Mouse (Mus musculus) heart, postnatal 36 days (tissue): Measurements from ENCODE around the gene Mchr1. TPM values are rescaled to one million over a fixed set of nuclear protein-coding genes. Genes with fewer than 3 reads are reported as not detected.
"Not testable (repeated sequence)": the region's sequence is repeated elsewhere in the genome, so short reads cannot be mapped to it uniquely, and the experiment has no call there.

Experiments used
- DNase-seq, 2 experiments: peaks; one replicate each; pipeline ENCODE4 v3.0.0; 2021 to 2022
- intact Hi-C: fragments of 180-260 bp; cut with DNase I; formaldehyde crosslinking; loops from one replicate; pipeline ENCODE4 v1.15.1; 2025
- total RNA-seq, 2 experiments: library from RNA; stranded (reverse); gene quantifications; 2 replicates each; pipeline ENCODE4 v1.2.3; 2021

The Mchr1 gene
- not detected for total RNA-seq

DNA sequence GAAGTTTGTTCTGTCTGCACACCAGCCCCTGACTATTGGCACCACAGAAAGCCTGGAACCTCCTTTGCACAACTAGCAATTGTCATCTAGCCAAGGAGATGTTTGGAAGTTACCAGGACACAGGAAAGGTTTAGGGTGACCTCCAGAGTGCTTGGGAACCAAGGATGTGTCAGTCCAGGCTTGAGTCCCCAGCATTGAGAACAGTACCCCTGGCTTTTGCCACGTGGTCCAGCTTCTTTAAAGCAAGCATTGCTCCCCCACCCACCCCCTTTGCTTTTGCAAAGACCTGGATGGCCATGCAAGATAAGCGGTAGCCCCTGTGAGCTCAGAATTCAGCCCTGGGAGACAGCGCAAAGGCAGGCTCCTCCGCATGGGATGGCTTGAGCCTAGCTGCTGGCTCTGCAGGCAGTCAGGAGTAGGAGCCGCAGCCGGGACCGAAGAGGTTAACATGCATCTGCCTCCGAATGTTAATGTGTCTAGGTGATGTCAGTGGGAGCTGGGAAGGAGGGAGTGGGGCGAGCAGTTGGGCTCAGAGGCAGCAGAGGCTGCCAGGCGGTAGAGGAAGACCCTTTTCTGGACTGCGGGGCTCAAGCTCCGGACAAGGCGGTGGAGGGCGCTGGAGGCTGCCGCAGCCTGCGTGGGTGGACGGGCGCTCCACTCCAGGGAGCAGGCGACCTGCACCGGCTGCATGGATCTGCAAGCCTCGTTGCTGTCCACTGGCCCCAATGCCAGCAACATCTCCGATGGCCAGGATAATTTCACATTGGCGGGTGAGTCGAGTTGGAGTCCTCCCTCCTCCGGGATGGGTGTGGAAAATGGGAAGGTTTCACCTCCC, at the start of gene Mchr1:
Gene Mchr1, plus strand, starts transcription at position 414 of the 835 bp plus-strand sequence.
- DNase-seq: peak; percentile 32 to 37
- intact Hi-C loops: no loop called here

DNA sequence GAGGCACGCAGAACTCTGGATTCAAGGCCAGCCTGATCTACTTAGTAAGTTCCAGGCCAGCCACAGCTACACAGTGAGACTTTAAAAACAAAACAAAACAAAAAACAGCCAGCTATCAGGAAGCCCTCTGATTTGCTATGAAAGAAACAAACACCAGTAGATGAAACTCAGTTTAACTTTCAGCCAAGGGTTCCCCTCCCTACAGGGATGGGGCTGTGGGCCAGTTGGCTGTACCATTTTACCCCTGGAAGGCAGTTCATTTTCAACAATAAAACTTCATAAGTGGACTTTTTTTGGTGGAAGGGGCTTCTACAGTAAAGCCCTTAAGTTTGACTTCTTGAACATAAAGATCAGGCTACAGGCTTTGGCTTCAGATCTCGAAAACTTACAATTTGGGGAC, 46.2 kb upstream of the Mchr1 start:
- intact Hi-C loops: no loop called here
- peak; percentile 34 to 42 for DNase-seq

DNA sequence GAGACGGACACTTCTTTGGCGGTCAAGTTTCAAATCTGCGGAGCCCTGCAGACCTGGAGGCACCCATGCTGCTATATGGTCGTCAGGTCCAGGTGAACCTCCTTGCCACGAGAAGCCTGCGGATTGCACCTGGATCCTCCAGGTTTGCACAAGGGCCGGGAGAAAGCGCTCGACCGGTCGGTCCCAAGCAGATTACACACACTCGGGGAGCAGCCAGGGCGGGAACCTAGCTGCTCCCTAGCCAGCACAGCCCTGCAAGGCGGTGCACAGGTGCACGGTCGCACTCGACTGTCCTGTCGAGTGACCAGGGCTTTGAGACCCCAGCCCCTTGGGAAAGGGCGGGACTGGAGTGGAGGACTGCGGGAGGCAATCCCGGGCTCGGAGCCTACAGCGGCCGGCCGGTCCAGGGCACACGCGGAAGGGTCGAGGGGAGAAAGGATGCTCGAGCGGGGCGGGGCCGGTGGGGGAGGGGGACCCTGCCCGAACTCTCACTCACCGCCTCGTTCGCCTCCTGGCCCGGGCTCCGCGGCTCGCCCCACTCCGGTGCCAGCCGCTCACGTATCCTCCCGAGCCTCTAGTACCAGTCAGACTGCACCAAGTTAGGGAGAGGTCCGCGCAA, 45.2 kb upstream of the Mchr1 start:
- DNase-seq: no peak
- intact Hi-C loops: no loop called here

DNA sequence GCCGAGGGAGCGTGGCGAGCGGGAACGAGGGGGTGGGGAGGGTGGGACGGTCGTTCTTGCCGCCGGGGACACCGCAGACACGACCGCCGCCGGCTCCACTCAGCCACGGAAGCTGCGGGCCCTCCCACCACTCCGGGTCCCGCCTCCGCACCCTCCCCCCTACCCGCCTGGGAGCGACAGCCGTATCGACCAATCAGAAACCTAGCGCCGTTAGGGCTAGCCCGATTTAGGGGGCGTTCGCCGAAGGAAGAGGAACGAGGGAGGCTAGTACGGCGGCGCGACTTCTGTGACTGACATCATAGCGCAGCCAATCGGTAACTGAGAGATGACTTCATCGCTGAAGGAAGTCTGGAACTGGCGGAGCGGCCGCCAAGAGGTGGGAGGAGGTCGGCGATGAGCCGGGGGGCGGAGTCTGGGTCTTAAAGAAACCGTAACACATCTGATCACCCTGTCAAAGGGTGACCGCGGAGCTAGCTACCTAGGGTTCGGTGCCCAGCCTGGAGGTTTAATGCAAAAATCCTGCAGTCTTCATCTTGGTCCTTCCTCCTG, 44.6 kb upstream of the Mchr1 start, which contains the start of gene Mrtfa:
Gene Mrtfa, minus strand, starts transcription at position 128 of the 549 bp plus-strand sequence.
- intact Hi-C loops: no loop called here

DNA sequence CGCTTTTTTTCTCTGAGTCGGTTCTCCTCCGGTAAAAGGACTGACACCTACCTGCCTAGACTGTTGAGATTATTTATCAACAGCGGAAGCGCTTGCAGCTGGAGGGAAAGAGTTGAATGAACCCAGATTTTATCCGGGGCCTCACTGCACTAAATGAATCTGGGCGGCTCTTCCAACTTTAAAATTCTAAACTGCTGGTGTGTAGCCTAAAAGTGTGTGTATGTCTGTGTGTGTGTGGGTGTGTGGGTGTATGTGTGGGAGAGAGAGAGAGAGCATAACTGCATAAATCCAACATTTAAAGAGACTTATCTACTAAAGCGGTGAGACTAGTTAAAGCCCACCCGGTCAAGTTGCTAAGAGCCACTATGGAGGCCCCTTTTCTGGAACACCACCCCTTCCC, 44.0 kb upstream of the Mchr1 start:
- no peak for DNase-seq
- intact Hi-C loops: no loop called here

More for the DNA sequence above, 44.6 kb upstream of the Mchr1 start, which contains the start of gene Mrtfa:
- peak; percentile 99 for DNase-seq

DNA sequence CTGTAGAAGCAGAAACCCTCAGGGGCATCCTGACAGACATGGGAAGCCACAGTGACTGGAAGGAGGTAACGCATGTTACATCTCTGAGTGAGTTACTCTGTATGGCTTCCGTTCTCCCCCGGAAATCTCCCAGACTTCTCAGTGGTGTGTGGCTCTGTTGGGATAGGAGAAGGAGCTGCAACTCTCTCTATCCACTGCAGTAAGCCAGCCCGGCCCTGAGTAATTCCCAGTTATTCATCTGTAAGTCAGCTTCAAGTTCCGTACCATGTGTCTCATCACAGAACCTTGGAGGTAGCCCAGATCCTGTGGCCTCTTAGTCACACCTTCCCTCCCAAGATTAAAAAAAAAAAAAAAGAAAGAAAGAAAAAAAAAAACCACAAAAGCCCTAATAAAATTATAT, 43.0 kb upstream of the Mchr1 start:
- intact Hi-C loops: no loop called here
- no peak for DNase-seq

DNA sequence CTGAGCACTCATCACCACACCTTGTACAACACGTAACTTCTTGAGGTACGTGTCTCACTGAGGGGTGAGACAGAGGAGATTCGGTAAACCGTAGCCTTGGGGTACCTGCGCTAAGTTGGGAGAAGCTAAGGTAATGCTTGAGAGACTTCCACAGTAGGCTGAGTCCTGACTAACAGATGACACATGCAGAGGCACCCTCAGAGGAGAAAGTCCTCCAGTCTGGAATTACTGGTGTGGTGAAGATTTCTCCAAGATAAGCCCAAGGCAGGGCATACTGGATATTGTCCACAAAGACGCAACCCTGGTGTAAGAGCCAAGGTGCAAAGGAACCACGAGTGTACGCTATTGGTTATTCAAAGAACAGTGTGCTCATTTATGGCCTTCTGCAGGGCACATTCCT, 42.4 kb upstream of the Mchr1 start:
- intact Hi-C loops: no loop called here

DNA sequence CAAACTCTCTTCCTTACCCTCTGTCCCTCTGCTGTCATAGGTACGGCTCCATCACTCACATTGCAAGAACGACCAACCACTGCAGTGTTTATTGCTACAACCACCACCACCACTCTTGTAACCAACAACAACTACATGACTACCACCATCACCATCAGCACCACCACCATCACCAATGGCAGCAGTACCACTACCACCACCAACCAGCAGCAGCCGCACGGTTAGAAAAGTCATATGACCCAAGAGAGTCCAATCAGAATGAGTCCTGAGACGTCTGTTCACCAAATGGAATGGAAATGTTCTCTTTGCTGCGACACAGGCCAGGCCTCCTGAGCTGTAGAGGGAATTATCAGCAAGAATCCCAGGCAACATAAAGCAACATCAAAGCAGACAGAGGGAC, 40.5 kb upstream of the Mchr1 start:
- no peak for DNase-seq
- intact Hi-C loops: loop anchor here (5.0 kb wide), 1 partner anchor 487 kb away; no protein-coding TSS in a partner anchor

More for the DNA sequence above, 42.4 kb upstream of the Mchr1 start:
- no peak for DNase-seq

DNA sequence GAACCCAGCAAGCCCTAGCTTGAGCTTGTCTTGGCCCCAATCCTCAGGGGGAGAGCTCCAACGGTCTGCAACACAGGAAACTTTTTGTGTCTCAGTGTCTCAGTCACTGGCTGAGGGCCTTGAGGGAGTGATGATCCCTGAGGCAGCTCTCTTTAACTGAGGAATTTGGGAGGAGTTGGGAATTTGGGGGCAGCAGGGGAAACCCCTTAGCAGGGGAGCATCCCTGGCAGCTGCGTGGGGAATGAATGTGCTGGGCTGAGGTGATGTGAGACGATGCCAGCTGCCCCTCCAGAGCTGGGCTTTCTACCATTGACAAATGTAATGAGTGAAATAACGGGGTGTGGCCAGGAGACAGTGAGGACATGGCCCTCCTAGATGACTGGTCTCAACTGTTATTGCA, 39.9 kb upstream of the Mchr1 start:
- intact Hi-C loops: loop anchor here (5.0 kb wide), 1 partner anchor 488 kb away; no protein-coding TSS in a partner anchor
- no peak for DNase-seq

DNA sequence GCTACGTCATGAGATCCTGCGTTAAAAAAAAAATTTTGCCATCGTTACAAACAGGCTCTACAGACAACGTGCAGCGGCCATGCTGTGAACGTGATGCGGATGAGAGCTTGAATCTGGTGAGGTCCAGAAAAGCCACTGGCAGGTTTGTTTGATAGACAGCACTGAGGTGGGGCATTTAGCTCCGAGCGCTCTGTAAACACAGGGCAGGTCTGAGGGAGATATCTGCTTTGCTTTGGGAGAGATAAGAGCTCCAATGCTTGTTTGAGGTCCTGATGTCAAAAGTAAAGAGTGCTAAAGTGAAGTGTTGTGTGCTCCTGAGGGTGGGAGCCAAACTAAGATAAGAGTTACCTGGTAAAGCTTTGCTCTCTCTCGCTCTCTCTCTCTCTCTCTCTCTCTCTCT, 38.1 kb upstream of the Mchr1 start:
- DNase-seq: no peak
- intact Hi-C loops: loop anchor here (5.0 kb wide), 1 partner anchor 490 kb away; no protein-coding TSS in a partner anchor

DNA sequence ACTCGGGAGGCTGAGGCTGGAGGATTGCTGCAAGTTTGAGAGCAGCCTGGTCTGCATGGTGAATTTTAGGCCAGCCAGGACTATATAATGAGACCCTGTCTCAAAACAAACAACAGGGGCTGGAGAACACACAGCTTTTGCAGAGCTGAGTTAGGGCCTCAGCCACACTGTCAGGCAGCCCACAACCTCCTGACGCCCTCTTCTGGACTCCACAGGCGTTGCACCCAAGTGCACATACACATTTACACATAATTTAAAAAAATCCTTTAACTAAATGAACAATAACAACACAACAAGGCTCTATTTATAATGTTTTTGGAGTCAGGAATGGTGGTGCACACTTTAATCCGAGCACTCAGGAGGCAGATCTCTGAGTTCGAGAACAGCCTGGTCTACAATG, 36.9 kb upstream of the Mchr1 start:
- intact Hi-C loops: loop anchor here (2.0 to 5.0 kb wide), 2 partner anchors 124 to 491 kb away; no protein-coding TSS in a partner anchor

DNA sequence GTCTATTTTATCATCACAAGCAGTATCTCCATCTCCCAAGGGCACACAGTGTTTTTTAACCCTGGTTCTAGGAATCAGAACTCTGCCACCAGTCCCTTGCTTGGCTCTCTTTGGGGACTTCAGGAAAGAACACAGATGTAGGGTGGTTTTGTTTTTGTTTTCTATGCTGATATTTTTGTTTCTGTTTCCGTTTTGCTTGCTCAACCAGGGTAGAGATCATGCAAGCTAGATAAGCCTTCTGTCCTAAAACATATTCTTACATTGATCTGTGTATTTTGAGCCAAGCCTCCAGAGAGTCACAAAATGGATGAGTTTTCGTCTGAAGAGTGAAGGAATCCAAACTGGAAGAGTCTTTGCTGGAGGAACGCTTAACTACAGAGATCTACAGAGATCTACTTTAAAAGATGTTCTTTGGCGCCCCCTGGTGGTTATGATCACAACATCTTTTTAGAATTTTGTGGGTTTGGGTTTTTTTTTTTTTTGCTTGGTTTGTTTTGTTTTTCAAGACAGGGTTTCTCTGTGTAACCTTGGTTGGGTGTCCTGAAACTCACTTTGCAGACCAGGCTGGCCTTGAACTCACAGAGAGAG, 35.8 kb upstream of the Mchr1 start:
- DNase-seq: peak; percentile 71 to 79
- intact Hi-C loops: loop anchor here (1.0 to 5.0 kb wide), 4 partner anchors 41 to 492 kb away; no protein-coding TSS in a partner anchor

More for the DNA sequence above, 36.9 kb upstream of the Mchr1 start:
- DNase-seq: no peak

DNA sequence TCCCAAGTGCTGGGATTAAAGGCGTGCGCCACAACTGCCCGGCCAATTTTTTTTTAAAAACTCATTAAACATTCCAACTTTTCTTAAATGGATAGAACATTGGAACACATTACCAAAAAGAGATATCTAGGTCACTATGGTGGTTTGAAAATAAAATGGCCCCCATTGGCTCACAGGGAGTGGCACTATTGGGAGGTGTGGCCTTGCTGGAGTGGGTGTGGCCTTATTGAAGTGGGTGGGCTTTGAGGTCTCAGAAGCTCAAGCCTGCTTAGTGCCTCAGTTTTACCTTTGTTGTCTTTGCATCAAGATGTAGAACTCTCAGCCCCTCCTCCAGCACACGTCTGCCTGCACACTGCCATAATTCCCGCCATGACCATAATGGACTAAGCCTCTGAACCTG, 32.8 kb upstream of the Mchr1 start:
- intact Hi-C loops: no loop called here
- DNase-seq: no peak

DNA sequence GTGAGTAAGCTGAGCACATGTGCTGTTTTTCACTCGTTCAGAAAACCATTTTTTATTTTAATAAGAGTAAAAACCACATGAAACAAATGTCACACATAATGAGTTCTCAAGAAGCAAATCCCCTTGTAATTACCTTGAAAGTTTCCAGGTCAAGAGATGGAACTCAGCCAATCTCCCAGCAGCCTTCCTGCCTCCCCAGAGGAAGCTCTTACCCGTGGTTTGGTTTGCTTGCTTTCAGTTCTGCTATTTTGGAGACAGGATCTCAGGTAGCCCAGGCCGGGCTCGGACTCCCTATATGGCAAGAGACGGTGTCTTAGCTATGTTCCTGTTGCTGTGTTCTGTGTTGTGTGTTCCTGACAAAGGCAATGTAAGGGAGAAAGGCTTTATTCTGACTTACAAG, 24.8 kb upstream of the Mchr1 start:
- intact Hi-C loops: no loop called here
- DNase-seq: no peak

DNA sequence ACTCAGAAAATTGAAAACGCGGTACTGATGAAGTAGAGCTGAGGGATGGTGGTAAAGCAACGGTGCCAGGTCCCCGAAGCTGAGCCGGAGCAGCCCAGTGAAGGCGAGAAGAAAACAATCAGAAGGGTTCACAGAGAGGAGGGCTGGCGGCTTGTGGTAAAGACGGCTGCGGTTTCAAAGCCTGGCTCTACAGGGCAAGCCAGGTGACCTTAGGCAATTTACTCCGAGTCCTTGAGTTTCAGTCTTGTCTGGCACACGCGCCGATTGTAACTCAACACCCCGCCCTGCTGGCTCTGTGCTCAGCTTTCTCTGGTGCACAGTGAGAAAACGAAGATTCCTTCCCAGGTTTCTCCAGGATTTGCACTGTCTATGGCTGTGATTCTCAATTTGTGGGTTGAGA, 22.3 kb upstream of the Mchr1 start:
- DNase-seq: no peak
- intact Hi-C loops: no loop called here

DNA sequence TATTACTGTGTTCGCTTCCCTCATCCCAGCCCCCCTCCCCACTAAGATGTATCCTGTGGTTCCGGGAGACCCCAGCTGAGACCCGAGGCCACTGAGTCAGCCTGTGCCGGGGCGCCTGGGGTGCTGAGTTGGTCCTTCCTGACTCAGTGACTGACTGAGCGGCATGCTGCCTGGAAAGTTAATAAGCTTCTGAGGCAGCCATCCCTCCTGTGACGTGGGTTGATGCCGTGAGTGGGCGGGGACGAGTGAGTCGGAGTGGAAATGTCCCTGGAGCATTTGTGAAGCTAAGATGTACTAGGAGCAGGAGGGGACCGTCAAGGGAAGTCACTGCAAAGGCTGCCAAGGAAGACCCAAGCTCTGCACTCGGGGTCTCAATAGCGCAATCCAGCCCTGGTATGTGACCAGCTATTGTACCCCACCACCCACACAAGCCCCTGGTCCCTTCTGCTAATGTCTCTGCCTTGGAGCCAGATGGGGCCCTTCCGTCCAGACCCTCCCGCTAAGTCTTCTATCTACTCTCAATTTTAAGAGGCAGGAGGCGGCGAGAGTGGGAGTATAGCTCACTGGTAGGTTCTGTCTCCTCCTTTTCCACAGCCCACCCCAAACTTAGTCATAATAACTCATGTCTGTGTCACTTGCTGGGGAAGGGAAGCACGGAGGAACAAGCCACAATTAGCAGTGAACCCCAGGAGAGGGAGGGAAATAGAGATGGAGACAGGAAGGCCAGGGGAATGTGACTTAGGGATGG, 18.2 kb upstream of the Mchr1 start:
- no peak for DNase-seq
- intact Hi-C loops: no loop called here

DNA sequence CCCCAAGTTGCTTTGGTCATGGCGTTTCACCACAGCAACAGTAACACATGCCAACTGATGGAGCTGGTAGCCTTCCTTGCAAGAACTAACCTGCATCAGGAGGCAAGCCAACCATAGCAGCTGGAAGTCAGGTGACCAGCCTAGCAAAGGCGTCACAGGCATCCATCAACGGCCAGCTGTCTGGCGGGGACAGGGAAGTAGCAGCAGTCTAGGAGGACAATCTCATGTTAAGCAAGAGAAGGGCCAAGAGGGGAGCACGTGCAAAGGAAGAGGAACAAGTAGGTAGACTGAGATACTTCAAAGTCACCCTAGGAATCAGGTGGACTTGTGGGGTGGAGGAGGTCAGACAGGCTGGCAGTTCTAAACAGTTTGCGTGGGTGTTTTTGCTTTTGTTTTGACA, 16.2 kb upstream of the Mchr1 start:
- intact Hi-C loops: no loop called here
- DNase-seq: no peak

DNA sequence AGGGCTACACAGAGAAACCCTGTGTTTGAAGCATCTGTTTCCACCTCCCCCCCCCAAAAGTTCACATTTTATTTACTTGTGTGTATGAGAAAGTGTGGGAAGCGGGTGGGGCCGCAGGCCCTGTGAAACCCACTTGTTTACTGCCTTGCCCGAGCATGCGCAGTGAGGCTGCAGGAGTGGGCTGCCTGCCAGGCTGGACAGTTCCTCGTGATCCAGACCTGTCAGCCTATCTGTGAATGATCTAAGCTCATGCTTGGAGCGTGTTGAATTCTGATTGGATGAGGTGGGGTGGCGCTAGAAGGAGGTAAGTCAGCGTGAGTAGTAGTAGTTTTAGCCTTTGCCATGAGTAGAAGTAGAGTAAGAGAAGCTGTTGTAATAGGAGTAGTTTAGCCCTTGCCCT, 15.2 kb upstream of the Mchr1 start:
- intact Hi-C loops, DNase-seq: not testable (repeated sequence)

DNA sequence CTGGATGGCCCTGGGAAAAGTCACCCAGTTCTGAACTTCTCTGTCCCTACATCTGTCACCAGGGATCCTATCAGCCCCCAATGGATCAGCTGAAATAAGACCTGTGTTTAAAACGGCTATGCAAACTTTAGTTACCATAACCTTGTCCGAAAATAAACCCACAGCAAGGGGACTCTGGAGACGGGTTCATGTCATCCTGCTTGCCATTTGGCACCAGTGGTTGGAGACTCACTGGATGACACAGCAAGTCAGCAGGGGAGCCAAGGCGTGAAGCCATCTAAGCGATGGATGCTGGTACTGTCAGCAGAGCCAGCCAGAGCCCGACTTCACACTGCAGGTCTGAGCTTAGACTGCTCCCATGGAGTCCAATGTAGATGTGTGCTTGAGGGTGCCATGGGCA, 13.9 kb upstream of the Mchr1 start:
- intact Hi-C loops: no loop called here
- DNase-seq: no peak

DNA sequence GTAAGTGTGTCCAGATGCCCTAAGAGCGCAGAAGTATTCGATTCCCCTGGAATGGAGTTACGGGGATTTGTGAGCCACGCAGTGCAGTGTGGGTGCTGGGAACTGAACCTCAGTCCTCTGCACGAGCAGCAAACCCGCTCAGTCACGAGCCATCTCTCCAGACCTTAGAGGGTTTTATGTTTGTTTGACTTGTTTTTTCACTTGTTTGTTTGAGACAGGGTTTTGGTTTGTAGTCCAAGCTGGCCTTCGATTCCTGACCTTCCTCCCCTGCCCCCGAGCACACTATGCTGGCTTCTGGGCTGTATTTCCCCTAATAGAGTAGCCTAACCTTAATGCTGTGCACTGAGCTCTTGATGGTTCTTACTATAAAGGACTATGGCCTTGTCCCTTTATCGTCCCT, 10.3 kb upstream of the Mchr1 start:
- DNase-seq: no peak
- intact Hi-C loops: no loop called here
